Mouse (Mus musculus) cerebellum, adult 2 months (tissue): ENCODE data around the gene Zfp512b.

ENCODE experiments used
- CTCF ChIP-seq: fragments of 200-500 bp; IDR thresholded peaks from 2 replicates; pipeline ENCODE4 v1.5.1; 2011; ENCODE audit warnings: low read depth, mild to moderate bottlenecking, control low read depth, low read length, moderate library complexity, borderline replicate concordance; ENCODE audit not compliant: insufficient read depth
- POLR2A ChIP-seq: fragments of 200-500 bp; IDR thresholded peaks from 2 replicates; pipeline ENCODE4 v1.6.1; 2011; ENCODE audit warnings: low read length, control low read depth, borderline replicate concordance; ENCODE audit not compliant: insufficient read depth

DNA sequence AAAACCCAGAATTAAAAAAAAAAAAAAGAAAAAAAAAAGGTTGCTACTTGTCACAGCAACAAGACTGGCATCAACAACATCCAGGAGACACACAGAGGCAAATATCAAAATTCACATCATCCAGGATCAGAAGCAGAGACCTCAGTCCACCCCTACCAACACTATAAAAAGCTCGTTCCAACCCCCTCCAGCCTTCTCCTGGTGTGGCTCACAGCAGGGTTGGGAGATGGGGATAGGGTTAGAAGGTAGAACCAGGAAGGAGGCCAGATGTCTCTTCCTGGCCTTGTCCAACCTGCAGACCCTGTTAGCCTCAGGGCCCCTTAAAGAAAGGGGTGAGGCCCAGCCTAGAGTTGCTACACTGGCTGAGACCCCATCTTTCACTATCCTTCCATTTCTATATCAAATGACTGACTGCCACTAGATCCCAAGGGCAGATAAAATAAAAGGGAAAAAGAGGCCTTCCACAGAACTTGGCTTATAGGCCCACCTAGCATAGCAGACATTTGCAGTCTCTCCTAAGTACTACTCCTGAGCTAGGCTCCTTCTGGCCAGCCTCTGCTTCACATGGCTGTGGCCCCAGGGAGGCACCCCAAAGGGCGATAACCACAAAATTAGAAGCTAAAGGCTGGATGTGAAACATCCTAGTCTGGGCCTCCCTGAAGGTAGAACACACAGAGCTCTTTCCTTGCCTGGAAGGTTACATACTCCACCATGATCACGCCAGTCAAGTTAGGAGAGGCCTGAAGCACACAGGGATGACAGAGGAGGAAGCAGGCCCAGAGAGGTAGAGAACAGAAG, 8.9 kb downstream of the Zfp512b start:
- TF ChIP-seq CTCF (no peak), POLR2A (no peak)
